Mouse (Mus musculus): ENCODE measurements around the gene Bcl2l2. TPM values are rescaled to one million over a fixed set of nuclear protein-coding genes. Genes with fewer than 3 reads are reported as not detected.
A peak's percentile ranks its signal among the peaks of the same experiment; 100 is the strongest.

The Bcl2l2 gene
- total and polyA plus RNA-seq, 3 experiments, result 12.5 to 18.8 TPM; not detected in 1

- no peak overlapping the region for H3K4me3 ChIP-seq (ENCODE audit: control insufficient read depth in 1 of 2, insufficient read depth in 1 of 2, low read depth in 2 of 2, low read length in 2 of 2)
- H3K27me3 ChIP-seq (ENCODE audit: control insufficient read depth in 1 of 2, insufficient read depth in 2 of 2, low read length in 2 of 2), result peaks cover 3 to 11% of the 10 kb centered on the region in 2 experiments; a peak in 2 of 4 replicates
- H3K36me3 ChIP-seq (ENCODE audit: control insufficient read depth in 1 of 2, insufficient read depth in 2 of 2, low read length in 2 of 2), result no peaks in the 10 kb centered on the region
- H3K9me3 ChIP-seq (replicated peaks; ENCODE audit: insufficient read depth, low read length), result no peaks in the 10 kb centered on the region
- H3K79me2 ChIP-seq (ENCODE audit: control insufficient read depth, insufficient read depth, low read length, poor library complexity), result no peaks in the 10 kb centered on the region
- H3K4me1 ChIP-seq (ENCODE audit: control insufficient read depth in 1 of 2, insufficient read depth in 2 of 2, low read length in 2 of 2), result no peaks in the 10 kb centered on the region
- H3K27ac ChIP-seq (ENCODE audit: control insufficient read depth, low read depth, low read length), result no peak overlapping the region
- no peak for TF ChIP-seq POLR2AphosphoS5 (IDR thresholded peaks at IDR 0.05; ENCODE audit: borderline replicate concordance, low read depth, low read length)
- TF ChIP-seq CTCF (IDR thresholded peaks at IDR 0.05 in 2 of 3, conservative IDR thresholded peaks at IDR 0.05 in 1 of 3; ENCODE audit: control insufficient read depth in 1 of 3, insufficient read depth in 1 of 3, low read depth in 2 of 3, low read length in 3 of 3, poor library complexity in 1 of 3, severe bottlenecking in 1 of 3), result peak in 2 of 3 experiments; percentile 28 to 67; a peak in 3 of 6 replicates
- no peak for TF ChIP-seq ETS1 (IDR thresholded peaks at IDR 0.05; ENCODE audit: low read depth, low read length)
- TF ChIP-seq ELF1 (IDR thresholded peaks at IDR 0.05; ENCODE audit: low read depth, low read length), result no peak
- TF ChIP-seq MYB (IDR thresholded peaks at IDR 0.05; ENCODE audit: low read depth, low read length), result no peak
- TF ChIP-seq POLR2AphosphoS2 (IDR thresholded peaks at IDR 0.05; ENCODE audit: low read length), result no peak
- no peak for TF ChIP-seq GABPA (IDR thresholded peaks at IDR 0.05; ENCODE audit: low read depth, low read length)
- TF ChIP-seq MAZ (IDR thresholded peaks at IDR 0.05; ENCODE audit: low read depth, low read length), result no peak
- TF ChIP-seq ZKSCAN1 (IDR thresholded peaks at IDR 0.05; ENCODE audit: low read depth, low read length), result peak; percentile 59
- TF ChIP-seq CHD2 (IDR thresholded peaks at IDR 0.05; ENCODE audit: low read length), result no peak
- TF ChIP-seq HCFC1 (IDR thresholded peaks at IDR 0.05; ENCODE audit: low read depth, low read length), result no peak
- TF ChIP-seq E2F4 (IDR thresholded peaks at IDR 0.05; ENCODE audit: borderline replicate concordance, low read depth, low read length), result no peak
- peak; percentile 75 for TF ChIP-seq ZC3H11A (IDR thresholded peaks at IDR 0.05; ENCODE audit: low read depth, low read length)
- no peak for TF ChIP-seq RCOR1 (IDR thresholded peaks at IDR 0.05; ENCODE audit: low read depth, low read length)
- no peak for TF ChIP-seq NRF1 (IDR thresholded peaks at IDR 0.05; ENCODE audit: insufficient read depth, low read depth, low read length, poor library complexity, severe bottlenecking)
- peak; percentile 76 for TF ChIP-seq RAD21 (IDR thresholded peaks at IDR 0.05; ENCODE audit: low read depth, low read length)
- TF ChIP-seq JUND (IDR thresholded peaks at IDR 0.05; ENCODE audit: low read depth, low read length), result no peak
- no peak for TF ChIP-seq POLR2A (IDR thresholded peaks at IDR 0.05; ENCODE audit: control insufficient read depth in 1 of 2, insufficient read depth in 1 of 2, low read depth in 1 of 2, low read length in 2 of 2, poor library complexity in 1 of 2)
- 0 out of 2 replicates have a peak, but pooled peaks have one; percentile 15 for TF ChIP-seq ZNF384 (IDR thresholded peaks at IDR 0.05; ENCODE audit: low read depth, low read length)
- no peak for TF ChIP-seq MAX (IDR thresholded peaks at IDR 0.05; ENCODE audit: low read length)
- TF ChIP-seq CHD1 (IDR thresholded peaks at IDR 0.05; ENCODE audit: low read depth, low read length), result no peak
- no peak for TF ChIP-seq SIN3A (IDR thresholded peaks at IDR 0.05; ENCODE audit: low read length)
- no peak for TF ChIP-seq TAL1 (IDR thresholded peaks at IDR 0.05; ENCODE audit: low read length)
- TF ChIP-seq SMC3 (IDR thresholded peaks at IDR 0.05; ENCODE audit: low read depth, low read length), result peak; percentile 71
- no peak for TF ChIP-seq NELFE (IDR thresholded peaks at IDR 0.05; ENCODE audit: low read depth, low read length)
- TF ChIP-seq EP300 (IDR thresholded peaks at IDR 0.05; ENCODE audit: low read depth in 1 of 2, low read length in 2 of 2), result no peak
- TF ChIP-seq MEF2A (IDR thresholded peaks at IDR 0.05; ENCODE audit: extremely low read depth, insufficient replicate concordance, low read depth, low read length, poor library complexity, severe bottlenecking), result no peak
- H3K9ac ChIP-seq (ENCODE audit: control insufficient read depth, low read depth, low read length, poor library complexity, severe bottlenecking), result no peak overlapping the region
- peak; percentile 63 for DNase-seq (ENCODE audit: low read depth, low spot score)
These were observed 39.7 kb upstream of the Bcl2l2 start for GRCm38 (mm10) chr14:54843461-54843860.
